Mouse (Mus musculus) ES-Bruce4 (cell line): ENCODE data around the gene Arpc1b. TPM values are rescaled to one million over a fixed set of nuclear protein-coding genes. Genes with fewer than 3 reads are reported as not detected.
A peak's percentile ranks its signal among the peaks of the same experiment; 100 is the strongest.

Source experiments
- H3K27ac ChIP-seq: 2 replicates; pipeline ENCODE4 v1.5.1; 2012; ENCODE audit warnings: low read length, inconsistent platforms; ENCODE audit not compliant: insufficient read depth
- H3K27me3 ChIP-seq: 2 replicates; pipeline ENCODE4 v1.6.1; 2012; ENCODE audit warnings: mild to moderate bottlenecking, low read length, inconsistent platforms; ENCODE audit not compliant: control insufficient read depth, poor library complexity, insufficient read depth, severe bottlenecking
- H3K36me3 ChIP-seq: 2 replicates; pipeline ENCODE4 v1.6.1; 2012; ENCODE audit warnings: inconsistent platforms, mild to moderate bottlenecking, low read length, moderate library complexity; ENCODE audit not compliant: control insufficient read depth, poor library complexity, insufficient read depth, severe bottlenecking
- H3K4me1 ChIP-seq: one replicate; pipeline ENCODE4 v1.8.1; 2011; ENCODE audit warnings: low read length; ENCODE audit not compliant: control insufficient read depth, insufficient read depth
- H3K4me3 ChIP-seq: 2 replicates; pipeline ENCODE4 v1.5.1; 2011; ENCODE audit warnings: low read depth, mild to moderate bottlenecking, low read length
- H3K9ac ChIP-seq: 2 replicates; pipeline ENCODE4 v1.6.1; 2012; ENCODE audit warnings: low read depth, mild to moderate bottlenecking, inconsistent platforms; ENCODE audit not compliant: poor library complexity, severe bottlenecking
- H3K9me3 ChIP-seq: replicated peaks from 2 replicates; pipeline ENCODE4 v1.6.1; 2012; ENCODE audit warnings: mild to moderate bottlenecking, low read length, inconsistent platforms; ENCODE audit not compliant: control insufficient read depth, poor library complexity, insufficient read depth, severe bottlenecking
- CTCF ChIP-seq: IDR thresholded peaks from one replicate; pipeline ENCODE4 v1.8.1; 2011; ENCODE audit warnings: low read depth, low read length
- EP300 ChIP-seq: IDR thresholded peaks from 2 replicates; pipeline ENCODE4 v1.6.1; 2011; ENCODE audit warnings: low read depth, low read length; ENCODE audit not compliant: insufficient read depth
- POLR2A ChIP-seq: IDR thresholded peaks from one replicate; pipeline ENCODE4 v1.8.1; 2011; ENCODE audit warnings: low read length; ENCODE audit not compliant: insufficient read depth
- polyA plus RNA-seq: library from polyadenylated mRNA; stranded (reverse); fragments of >200 nt; gene quantifications from 2 replicates; pipeline ENCODE4 v1.2.4, GENCODE M21; 2011; ENCODE audit warnings: low read depth; ENCODE audit not compliant: missing spikeins, insufficient read depth, insufficient read length

Arpc1b gene
- polyA plus RNA-seq, 1 experiment: 92.3 TPM

GRCm38 (mm10) chr5:145105694-145106275 is 8.2 kb upstream of the Arpc1b start:
- H3K9me3 ChIP-seq: no peaks in the 10 kb centered on the region
- H3K4me1 ChIP-seq: no peaks in the 10 kb centered on the region
- no peak overlapping the region for H3K27ac ChIP-seq
- H3K27me3 ChIP-seq: no peaks in the 10 kb centered on the region
- no peak overlapping the region for H3K4me3 ChIP-seq
- H3K36me3 ChIP-seq: peaks cover 4% of the 10 kb centered on the region; the same call in 1 of the 2 replicates
- no peak overlapping the region for H3K9ac ChIP-seq
- TF ChIP-seq POLR2A: no peak

DNA sequence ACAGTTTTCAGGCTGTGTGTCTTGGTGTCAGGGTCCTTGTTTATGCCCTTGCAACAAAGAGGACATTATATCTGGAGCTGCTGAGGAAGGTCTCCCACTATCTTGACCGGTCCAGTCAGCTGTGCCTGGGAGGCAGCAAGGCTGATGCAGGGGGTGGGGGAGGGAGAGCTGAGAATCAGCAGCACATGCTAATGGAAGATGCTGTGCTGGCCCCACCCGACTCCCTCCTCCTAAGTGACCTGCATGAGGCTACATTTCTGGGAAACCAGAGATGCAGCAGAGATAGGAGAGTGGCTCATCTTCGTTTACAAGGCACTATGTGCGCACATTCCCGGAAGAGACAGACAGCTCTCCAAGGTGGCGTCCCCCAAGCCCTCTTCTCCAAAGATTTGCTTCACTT is 3.6 kb upstream of the Arpc1b start:
- H3K36me3 ChIP-seq: no peaks in the 10 kb centered on the region; the same call in 1 of the 2 replicates
- H3K9ac ChIP-seq: no peak overlapping the region
- H3K27ac ChIP-seq: no peak overlapping the region
- H3K4me3 ChIP-seq: no peak overlapping the region
- H3K27me3 ChIP-seq: no peaks in the 10 kb centered on the region
- no peak for TF ChIP-seq EP300
- no peak for TF ChIP-seq CTCF
- TF ChIP-seq POLR2A: no peak
- H3K9me3 ChIP-seq: no peaks in the 10 kb centered on the region
- H3K4me1 ChIP-seq: no peaks in the 10 kb centered on the region

DNA sequence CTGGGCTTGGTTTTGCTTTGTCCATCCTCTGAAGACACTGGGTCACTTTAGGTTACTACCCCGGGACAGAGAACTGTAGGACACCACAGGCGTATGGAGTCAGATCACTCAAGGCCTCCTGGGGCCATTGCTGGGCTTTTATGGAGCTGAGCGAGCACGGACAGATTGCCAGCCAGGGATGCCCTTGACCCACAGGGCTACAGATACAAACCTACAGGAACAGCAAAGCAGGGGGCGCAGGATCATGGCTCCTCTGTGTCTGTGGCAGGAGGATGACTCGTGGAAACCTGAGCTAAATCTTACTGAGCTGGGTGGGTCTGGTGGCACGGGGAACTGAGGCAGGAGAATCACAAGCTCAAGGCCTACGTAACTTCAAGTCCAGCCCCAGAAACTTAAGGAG is 1.4 kb upstream of the Arpc1b start:
- no peak overlapping the region for H3K27ac ChIP-seq
- H3K27me3 ChIP-seq: no peaks in the 10 kb centered on the region
- no peaks in the 10 kb centered on the region; the same call in 1 of the 2 replicates for H3K36me3 ChIP-seq
- no peak overlapping the region for H3K9ac ChIP-seq
- H3K4me3 ChIP-seq: no peak overlapping the region
- TF ChIP-seq CTCF: no peak
- TF ChIP-seq EP300: no peak
- no peak for TF ChIP-seq POLR2A
- H3K9me3 ChIP-seq: no peaks in the 10 kb centered on the region
- H3K4me1 ChIP-seq: no peaks in the 10 kb centered on the region

DNA sequence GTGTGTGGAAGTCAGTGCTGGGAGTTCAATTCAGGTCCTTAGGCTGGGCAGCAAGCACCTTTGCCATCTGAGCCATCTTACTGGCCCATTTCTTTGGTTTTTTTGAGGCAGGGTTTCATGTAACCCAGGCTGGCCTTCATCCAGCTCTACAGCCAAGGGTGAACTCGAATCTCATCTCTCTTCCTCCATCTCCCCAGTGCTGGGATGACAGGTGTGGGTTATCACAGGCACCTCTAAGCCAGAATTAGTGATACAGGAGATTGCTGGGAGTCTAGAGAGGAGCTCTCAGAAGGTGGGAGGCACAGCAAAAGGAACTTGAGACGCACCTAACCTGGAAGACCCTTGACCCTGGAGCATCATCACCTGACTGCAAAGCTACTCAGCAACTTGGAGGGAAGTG is 599 bp upstream of the Arpc1b start:
- H3K36me3 ChIP-seq: no peaks in the 10 kb centered on the region
- TF ChIP-seq CTCF (no peak), POLR2A (no peak), EP300 (no peak)
- no peak overlapping the region for H3K27ac ChIP-seq
- H3K4me3 ChIP-seq: peak overlapping the region; percentile 50
- peak overlapping the region; percentile 78 for H3K9ac ChIP-seq
- no peaks in the 10 kb centered on the region for H3K4me1 ChIP-seq
- no peaks in the 10 kb centered on the region for H3K27me3 ChIP-seq
- no peaks in the 10 kb centered on the region for H3K9me3 ChIP-seq

DNA sequence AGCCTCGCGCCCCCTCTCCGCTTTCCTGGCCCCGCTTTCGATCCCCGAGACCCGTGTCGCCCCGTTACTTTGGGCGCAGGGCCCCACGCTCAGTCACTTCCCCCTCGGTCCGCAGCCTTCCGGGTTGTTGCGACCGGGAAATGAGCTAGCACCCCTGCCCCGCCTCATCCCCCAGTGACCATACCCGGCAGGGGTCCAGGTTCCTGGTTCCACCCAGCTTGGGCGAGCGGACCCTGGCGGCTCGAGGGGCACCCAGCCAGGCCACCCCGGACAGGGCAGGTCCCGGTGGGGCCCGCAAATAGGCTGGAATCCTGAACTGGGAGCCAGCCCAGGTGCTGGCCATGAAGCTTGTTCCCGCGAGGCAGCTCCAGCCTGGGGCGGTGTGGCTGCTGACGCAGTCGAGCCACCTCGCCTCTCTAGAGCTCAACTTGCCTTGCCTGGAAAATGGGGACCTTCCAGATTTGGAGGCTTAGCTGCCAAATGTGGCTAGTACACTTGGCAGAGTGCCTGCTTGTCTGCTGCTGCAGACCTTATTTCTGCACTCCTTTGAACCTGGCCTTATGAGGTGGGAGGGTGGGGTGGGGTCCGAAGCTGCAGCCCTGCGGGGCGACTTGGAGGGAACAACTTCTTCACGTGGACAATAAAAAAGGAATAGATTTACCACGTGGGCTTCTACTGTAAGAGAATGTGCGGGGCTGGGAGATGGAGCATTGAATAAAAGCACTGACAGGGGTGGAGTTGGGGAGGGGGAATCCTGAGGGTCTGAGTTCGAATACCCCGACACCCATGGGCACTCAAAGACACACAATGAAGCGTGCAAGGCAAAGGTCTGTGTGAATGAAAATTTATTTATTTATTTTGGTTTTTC is 825 bp downstream of the Arpc1b start:
- no peaks in the 10 kb centered on the region for H3K4me1 ChIP-seq
- H3K27ac ChIP-seq: no peak overlapping the region
- H3K9ac ChIP-seq: peak overlapping the region; percentile 78
- peak overlapping the region; percentile 72 for H3K4me3 ChIP-seq
- H3K27me3 ChIP-seq: no peaks in the 10 kb centered on the region
- TF ChIP-seq EP300 (no peak), CTCF (no peak), POLR2A (no peak)
- no peaks in the 10 kb centered on the region for H3K9me3 ChIP-seq
- H3K36me3 ChIP-seq: no peaks in the 10 kb centered on the region

- Histone ChIP-seq H3K4me3 (no peak overlapping the region), H3K9me3 (no peaks in the 10 kb centered on the region), H3K36me3 (no peaks in the 10 kb centered on the region), H3K27ac (no peak overlapping the region), H3K4me1 (no peaks in the 10 kb centered on the region), H3K9ac (no peak overlapping the region), H3K27me3 (no peaks in the 10 kb centered on the region)
- no peak for TF ChIP-seq POLR2A
- no peak for TF ChIP-seq EP300
- no peak for TF ChIP-seq CTCF
These were observed 1.7 kb downstream of the Arpc1b start for GRCm38 (mm10) chr5:145115736-145116135.
